Mouse (Mus musculus) cerebellum, postnatal 36 days (tissue): ENCODE measurements around the gene Itgad.

Experiments used
- DNase-seq, 2 experiments: peaks; one replicate each; pipeline ENCODE4 v3.0.0; 2021 to 2022; ENCODE audit warnings: mixed read lengths in 2 of 2

The Itgad gene

DNA sequence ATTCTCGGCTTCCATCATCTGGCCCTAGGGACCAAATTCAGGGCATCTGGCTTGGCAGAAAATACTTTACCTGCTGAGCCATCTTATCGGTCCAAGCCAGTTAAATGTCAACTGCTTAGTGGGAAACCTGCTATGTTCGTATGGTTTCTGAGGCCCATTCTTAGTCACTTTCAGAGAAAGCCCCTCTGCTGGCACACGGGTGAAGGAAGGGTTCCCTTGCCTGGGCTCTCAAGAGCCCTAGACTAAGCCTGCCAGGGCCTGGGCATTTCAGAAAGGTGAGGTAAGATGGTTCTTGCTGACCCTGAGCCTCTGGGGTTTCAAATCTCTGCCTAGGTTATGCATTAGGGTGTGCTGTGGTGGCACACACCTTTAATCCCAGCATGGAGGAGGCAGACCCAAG, 91.4 kb downstream of the Itgad start:
- DNase-seq: no peak

DNA sequence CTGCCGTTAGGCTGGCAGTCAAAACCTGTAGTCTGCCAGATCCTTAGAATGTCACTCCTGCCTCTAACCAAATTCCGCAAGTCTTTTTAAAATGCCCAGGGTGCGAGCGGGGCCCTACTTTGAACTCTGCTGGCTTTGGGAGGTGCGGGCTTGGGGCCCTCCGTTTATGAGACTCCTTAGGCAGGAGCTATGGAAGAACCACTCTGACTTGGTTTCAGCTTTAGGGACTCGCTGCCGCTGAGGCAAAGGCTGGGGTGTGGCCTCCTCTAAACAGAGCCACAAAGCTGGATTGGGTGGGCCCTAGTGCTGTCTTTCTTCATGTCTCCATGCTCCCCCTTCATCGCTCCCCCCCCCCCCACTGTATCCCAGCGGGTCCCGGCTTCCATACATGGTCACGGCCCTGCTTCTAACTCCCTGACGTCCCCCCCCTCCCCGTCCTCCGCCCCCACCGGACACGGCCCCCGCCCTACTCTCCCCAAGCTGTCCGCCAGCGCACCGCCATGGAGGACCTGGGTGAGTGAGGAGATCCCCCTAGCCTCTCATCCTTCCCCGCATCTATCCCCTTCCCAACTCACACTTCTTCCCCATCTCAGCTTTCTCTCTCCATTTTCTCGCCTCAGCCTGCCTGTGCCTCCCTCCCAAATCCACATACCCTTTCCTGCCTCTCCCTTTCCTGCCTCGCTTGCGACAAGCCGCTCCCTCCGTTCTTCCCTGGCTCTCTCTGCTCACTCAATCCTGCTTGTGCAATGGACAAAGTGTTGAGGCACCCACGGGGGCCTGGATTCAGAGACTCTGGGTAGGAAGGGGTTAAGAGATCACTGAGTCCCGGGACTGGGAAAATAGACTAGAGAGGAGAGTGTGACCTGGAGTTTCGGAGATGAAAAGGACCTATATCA, 92.6 kb downstream of the Itgad start, which contains the start of gene Tgfb1i1:
Tgfb1i1 (plus strand) TSS at position 317 of the 896 bp plus-strand sequence.
- DNase-seq: peak; percentile 53 to 55

DNA sequence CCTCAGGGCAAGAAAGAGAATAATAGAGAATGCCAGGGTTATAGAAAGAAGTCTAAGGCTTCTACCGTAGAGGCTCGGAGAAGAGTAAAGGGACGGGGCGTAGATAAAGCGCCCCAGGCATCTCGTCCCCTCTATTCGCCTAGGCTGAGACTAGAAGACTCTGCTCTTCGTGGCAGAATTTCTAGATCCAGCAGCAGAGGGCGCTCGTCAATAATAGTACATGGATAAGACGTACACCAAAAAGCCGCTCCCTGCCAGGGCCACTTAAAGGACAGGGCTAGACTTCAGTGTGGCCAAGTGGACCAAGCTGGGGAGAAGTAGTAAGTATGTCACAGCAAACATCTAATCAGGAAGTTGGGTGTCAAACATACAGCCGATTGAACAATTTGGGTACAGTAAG, 93.3 kb downstream of the Itgad start:
- DNase-seq: peak; percentile 90 to 92

DNA sequence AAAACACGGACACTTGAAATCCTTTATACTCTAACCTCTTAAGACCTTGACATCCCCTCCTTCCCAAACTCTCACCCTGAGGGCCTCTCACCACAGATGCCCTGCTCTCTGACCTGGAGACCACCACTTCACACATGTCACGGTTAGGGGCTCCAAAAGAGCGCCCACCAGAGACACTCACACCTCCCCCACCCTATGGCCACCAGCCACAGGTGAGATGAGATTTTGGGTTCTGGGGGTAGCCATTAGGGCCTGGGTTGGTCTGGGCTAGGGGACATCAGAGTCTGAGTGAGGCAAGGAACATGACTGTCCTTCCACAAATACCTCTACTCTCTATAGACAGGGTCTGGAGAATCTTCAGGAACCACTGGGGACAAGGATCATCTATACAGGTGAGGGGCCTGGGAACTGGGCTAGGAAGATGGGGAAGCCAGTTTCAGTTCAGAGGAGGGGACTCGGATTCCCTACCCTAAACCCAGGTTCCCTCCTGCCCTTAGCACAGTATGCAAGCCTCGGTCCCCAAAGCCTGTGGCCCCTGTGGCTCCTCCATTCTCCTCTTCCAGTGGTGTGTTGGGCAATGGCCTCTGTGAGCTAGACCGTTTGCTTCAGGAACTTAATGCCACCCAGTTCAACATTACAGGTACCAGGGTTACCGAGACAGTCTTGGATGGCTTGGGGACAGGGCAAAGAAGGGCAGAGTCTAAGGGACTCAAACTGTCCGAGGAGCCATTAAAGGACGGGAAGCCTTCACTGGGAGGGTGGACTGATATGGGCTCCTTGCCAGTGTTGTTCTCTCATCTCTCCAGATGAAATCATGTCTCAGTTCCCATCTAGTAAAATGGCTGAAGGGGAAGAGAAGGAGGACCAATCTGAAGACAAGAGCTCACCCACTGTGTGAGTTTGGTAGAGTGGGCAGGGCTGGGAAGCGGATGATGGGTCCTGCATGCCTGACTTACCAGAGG, 94.2 kb downstream of the Itgad start:
- no peak for DNase-seq

DNA sequence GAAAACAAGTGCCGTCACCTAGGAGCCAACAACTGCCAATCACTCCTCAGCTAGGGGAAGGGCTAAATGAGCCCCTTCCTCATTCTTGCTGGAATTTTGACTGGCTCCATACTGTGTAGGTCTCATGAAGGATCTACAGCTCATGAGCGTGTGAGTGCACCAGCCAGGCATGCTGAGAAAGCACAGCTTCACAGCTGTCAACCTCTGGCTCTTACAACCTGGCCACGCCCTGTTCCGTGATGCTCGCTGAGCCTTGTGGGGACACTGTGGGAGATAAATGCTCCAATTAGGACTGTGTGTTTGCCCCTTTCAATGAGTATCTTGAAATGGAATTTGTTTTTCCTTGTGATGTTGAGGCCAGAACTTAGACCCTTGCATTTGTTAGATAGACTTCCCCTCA, 95.8 kb downstream of the Itgad start:
- no peak for DNase-seq

DNA sequence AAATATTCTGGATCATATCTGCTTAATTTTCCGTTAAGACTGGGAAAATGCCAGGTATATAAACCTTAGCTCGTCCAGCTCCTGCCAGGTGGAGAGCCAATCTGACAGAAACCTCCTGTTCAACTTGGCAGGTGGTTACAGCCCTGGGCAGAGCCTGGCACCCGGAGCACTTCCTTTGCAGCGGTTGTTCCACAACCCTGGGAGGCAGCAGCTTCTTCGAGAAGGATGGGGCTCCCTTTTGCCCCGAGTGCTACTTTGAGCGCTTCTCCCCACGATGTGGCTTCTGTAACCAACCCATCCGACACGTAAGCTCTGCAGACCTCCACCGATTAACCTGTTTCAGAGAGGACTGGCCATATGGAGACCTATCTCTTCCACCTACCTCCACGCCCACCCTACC, 97.8 kb downstream of the Itgad start:
- peak; percentile 43 to 48 for DNase-seq

DNA sequence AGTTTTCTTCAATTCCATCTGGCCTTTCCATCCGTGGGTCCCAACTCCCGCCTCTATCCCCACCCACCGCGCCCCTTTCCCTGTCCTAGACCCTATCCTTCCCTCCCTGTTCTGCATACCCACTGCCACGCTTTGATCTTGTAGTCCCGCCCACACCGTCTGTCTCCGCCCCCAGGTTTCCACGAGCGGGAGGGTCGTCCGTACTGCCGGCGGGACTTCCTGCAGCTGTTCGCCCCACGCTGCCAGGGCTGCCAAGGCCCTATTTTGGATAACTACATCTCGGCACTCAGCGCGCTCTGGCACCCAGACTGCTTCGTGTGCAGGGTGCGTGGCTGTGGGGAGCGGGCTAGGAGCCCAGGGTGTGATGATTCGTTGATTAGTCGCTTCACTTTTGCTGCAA, 98.4 kb downstream of the Itgad start:
- DNase-seq: no peak

DNA sequence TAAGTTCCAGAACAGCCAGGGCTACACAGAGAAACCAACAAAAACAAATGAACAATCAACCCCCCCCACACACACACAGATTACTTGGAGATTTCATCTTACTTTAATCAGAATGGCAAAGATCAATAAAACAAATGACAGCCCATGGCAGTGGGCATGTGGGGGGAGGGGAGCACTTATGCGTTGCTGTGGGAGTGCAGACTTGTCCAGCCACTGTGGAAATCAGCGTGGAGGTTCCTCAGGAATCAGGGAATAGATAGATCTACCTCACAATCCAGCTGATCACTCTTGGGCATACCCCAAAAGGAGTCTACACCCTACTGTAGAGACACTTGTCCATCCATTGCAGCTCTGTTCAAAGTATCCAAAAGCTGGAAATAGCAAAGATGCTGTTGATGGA, 100.8 kb downstream of the Itgad start:
- no peak for DNase-seq

DNA sequence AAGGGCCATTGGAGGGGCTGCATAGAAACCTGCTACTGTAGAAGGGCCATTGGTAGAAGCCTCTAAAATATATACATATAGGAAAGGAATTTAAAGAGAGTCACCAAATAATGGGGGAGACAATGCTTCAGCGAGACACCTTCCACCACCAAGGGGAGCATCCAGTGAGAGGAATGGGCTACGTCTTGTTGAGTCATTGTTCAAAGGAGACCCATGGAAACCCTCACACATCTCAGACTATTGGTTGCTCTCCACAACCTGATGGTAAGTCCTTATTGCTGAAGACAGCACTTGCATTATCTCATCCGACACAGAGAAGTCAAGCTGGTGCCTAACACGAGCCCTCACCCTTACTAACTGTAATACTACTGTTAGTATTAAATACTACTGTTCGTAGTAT, 101.6 kb downstream of the Itgad start:
- no peak for DNase-seq

DNA sequence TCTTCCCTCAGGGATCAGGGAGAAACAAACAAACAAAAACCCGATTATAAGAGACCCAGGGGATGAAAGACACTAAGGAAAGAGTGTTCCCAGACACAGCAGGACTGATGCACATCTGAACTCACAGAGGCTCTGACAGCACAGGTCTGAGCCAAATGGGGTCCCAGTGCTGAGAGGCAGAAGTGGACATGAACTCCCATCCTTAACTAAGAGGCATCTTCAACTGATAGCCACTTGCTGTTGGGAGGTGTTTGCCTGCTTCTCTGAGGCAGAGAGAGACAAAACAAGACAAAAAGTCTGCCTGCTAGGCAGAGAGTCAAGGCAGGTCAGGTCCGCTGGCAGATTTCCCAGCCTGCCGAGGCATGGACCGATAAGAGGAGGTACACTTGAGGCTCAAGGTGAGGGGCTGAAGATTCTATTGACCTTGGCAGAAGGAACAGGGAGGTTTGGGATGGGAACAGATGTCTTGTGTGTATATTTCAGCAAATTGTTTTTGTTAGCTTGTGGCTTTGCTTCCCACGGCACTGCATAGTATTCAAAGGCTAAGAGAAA, 102.7 kb downstream of the Itgad start:
- no peak for DNase-seq

DNA sequence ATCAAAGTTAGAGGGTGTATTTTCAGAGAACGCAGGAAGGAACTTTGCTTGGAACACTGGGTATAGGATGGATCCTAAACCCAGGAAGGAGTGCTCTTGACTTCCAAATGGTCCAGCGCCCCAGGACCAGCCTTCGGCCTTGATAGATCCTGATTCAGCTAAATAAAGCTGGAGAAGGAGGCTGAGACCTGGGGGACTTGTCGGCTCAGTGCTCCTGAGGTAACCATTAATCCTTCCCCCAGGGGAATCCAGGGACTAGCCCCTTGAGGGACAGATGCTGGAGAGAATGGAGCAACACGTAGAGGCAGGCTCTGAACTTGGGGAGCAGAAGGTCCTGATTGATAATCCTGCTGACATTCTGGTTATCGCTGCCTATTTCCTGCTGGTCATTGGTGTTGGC, 111.2 kb downstream of the Itgad start, which contains the start of gene Slc5a2:
Slc5a2 (plus strand) TSS at position 247 of the 400 bp plus-strand sequence.
- no peak for DNase-seq

DNA sequence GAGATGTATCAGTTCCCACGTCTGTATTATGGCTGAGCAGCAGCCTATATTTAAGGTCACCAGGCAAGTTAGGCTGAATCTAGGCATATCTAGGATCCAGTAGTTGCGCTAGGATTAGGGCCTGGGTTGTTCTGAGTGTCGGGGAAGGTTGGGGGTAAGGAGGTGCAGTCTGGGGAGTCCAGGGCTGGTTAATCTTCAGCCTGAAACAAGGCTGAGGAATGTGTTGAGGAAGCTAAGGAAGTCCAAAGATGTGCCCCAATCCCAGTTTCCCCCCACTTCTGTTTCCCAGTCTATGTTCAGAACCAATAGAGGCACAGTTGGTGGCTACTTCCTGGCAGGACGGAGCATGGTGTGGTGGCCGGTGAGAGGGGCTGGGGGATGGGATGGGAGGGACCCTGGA, 111.9 kb downstream of the Itgad start:
- DNase-seq: no peak

DNA sequence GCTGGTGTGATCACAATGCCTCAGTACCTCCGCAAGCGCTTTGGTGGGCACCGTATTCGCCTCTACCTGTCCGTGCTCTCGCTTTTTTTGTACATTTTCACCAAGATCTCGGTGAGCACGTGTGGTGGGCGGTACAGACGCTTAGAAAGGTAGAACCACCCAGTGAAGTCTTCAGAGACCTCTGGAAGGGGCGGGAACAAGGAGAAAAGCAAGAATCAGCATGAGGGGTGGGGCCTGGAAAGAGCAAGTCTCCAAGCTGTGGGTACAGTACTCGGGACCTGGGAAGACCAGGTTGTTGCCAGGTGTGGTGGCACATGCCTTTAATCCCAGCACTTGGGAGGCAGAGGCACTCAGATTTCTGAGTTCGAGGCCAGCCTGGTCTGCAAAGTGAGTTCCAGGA, 113.2 kb downstream of the Itgad start:
- no peak for DNase-seq

DNA sequence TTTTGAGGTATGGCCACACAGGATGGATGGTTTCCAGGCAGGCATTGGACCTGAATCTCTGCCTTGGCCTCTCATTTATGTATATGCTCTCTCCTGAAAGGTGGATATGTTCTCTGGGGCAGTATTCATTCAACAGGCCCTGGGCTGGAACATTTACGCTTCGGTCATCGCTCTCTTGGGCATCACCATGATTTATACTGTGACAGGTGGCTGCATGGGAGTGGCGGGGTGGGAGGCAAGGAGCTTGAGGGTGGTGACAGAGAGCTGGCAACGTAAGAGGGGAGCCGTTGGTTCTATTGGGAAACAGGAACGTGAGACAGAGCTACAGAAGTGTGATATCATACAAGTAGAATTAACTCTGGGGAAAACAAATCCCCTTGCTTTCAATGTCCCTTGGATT, 113.6 kb downstream of the Itgad start:
- DNase-seq: no peak

DNA sequence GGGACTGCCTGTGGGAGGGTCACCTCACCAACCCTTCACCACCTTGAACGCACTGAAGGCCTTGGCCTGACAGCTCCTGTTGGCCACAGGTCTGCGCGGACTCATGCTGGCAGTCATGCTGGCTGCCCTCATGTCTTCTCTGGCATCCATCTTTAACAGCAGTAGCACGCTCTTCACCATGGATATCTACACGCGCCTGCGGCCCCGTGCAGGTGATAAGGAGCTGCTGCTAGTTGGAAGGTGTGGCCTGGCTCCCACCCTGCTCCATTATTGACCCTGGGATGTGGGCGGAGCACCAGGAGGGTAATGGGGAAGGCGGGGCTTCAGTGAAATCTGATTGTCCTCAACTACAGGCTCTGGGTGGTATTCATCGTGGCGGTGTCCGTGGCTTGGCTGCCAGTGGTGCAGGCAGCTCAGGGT, 116.3 kb downstream of the Itgad start:
- DNase-seq: peak; percentile 59 to 62

DNA sequence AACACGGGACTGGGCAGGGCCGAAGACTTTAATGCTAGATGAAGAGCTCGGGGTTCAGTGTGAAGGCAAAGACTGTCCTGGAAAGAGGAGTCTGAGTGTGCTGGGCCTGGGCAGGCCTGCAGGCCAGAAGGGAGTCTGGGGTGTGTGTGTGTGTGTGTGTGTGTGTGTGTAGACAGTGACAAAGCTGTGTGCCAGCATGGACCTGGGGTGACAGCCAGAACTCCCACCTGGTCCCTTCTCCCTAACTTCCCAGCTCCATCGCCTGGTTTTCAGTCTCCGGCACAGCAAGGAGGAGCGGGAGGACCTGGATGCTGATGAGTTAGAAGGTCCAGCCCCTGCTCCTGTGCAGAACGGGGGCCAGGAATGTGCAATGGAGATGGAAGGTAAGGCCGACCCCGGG, 117.3 kb downstream of the Itgad start:
- peak; percentile 40 to 52 for DNase-seq
